Comparison of ENCODE assay signal across 21 mouse cellular contexts in genomic region chr19:32019722-32020121, GRCm38 (mm10).
DNase-seq lines count a peak whose midpoint lies in the region; ATAC-seq and TF ChIP-seq lines count a peak whose summit lies in the region.
"Had no signal": no experiment of that assay in that cellular context is flagged by ENCODE, and none has a peak within 500 bp of the region (broad histone marks: within the 10 kb centered on the region; RNA-seq: fewer than 3 reads in every experiment).

No protein-coding gene starts in this region.

- no peak overlapping the region for H3K27ac ChIP-seq in heart, embryonic 11.5 days (ENCODE audit: low read depth, low read length)
- no peak overlapping the region for H3K27ac ChIP-seq in hindbrain, embryonic 11.5 days (ENCODE audit: low read depth, low read length)
- no peak overlapping the region for H3K27ac ChIP-seq in hindbrain, embryonic 12.5 days
- H3K27ac ChIP-seq in layer of hippocampus, adult 2 months = no peak overlapping the region
- H3K27ac ChIP-seq: embryonic facial prominence, embryonic 13.5 days had no signal

- peak; percentile 49; the same call in 1 of the 2 replicates for ATAC-seq in heart, embryonic 11.5 days (replicated peaks; ENCODE audit: insufficient number of reproducible peaks, low FRiP score, low TSS enrichment)
- no peak for ATAC-seq in hindbrain, embryonic 11.5 days (ENCODE audit: low FRiP score)
- no peak for ATAC-seq in hindbrain, embryonic 12.5 days (ENCODE audit: low FRiP score)
- ATAC-seq: forebrain, embryonic 14.5 days; intestine, embryonic 15.5 days had no signal

- H3K4me2 ChIP-seq in heart, embryonic 11.5 days = 0 out of 2 replicates have a peak overlapping the region, but pooled peaks have one; percentile 9
- no peak overlapping the region for H3K4me2 ChIP-seq in hindbrain, embryonic 11.5 days (replicated peaks; ENCODE audit: low read depth, low read length)
- H3K4me2 ChIP-seq in hindbrain, embryonic 12.5 days (replicated peaks) = no peak overlapping the region
- H3K4me2 ChIP-seq: embryonic facial prominence, embryonic 13.5 days; intestine, embryonic 15.5 days; liver, embryonic 11.5 days had no signal

- no peaks in the 10 kb centered on the region for H3K9me3 ChIP-seq in heart, embryonic 11.5 days (replicated peaks; ENCODE audit: control insufficient read depth, low read length)
- H3K9me3 ChIP-seq in hindbrain, embryonic 11.5 days (ENCODE audit: control insufficient read depth, low read length) = no peaks in the 10 kb centered on the region
- no peaks in the 10 kb centered on the region for H3K9me3 ChIP-seq in hindbrain, embryonic 12.5 days (replicated peaks)
- H3K9me3 ChIP-seq: embryonic facial prominence, embryonic 13.5 days; G1E; intestine, embryonic 15.5 days had no signal

- H3K9ac ChIP-seq in heart, embryonic 11.5 days (ENCODE audit: low read depth, low read length) = no peak overlapping the region
- H3K9ac ChIP-seq in hindbrain, embryonic 11.5 days (ENCODE audit: low read depth, low read length) = no peak overlapping the region
- H3K9ac ChIP-seq in hindbrain, embryonic 12.5 days = no peak overlapping the region
- H3K9ac ChIP-seq: embryonic facial prominence, embryonic 13.5 days; intestine, embryonic 15.5 days had no signal

- H3K4me3 ChIP-seq in heart, embryonic 11.5 days (ENCODE audit: low read depth, low read length) = no peak overlapping the region
- no peak overlapping the region for H3K4me3 ChIP-seq in hindbrain, embryonic 11.5 days (ENCODE audit: low read depth, low read length)
- H3K4me3 ChIP-seq in hindbrain, embryonic 12.5 days = no peak overlapping the region
- H3K4me3 ChIP-seq in layer of hippocampus, adult 2 months = no peak overlapping the region
- H3K4me3 ChIP-seq: embryonic facial prominence, embryonic 13.5 days; intestine, embryonic 15.5 days; megakaryocyte, embryonic 14.5 days had no signal

- no peaks in the 10 kb centered on the region for H3K27me3 ChIP-seq in heart, embryonic 11.5 days (ENCODE audit: control insufficient read depth, insufficient read depth, low read length)
- no peaks in the 10 kb centered on the region for H3K27me3 ChIP-seq in hindbrain, embryonic 11.5 days (ENCODE audit: control insufficient read depth, insufficient read depth, low read length)
- no peaks in the 10 kb centered on the region for H3K27me3 ChIP-seq in hindbrain, embryonic 12.5 days
- H3K27me3 ChIP-seq: embryonic facial prominence, embryonic 13.5 days; intestine, embryonic 15.5 days; megakaryocyte, embryonic 14.5 days had no signal

- DNase-seq in heart, adult 9 months (ENCODE audit: low spot score in 2 of 2) = no peak
- DNase-seq in hindbrain, embryonic 11.5 days (ENCODE audit: low spot score) = peak; percentile 8
- DNase-seq in MN1 (ENCODE audit: low spot score) = peak; percentile 45
- peak; percentile 15 for DNase-seq in embryo, embryonic 9.5 days (ENCODE audit: extremely low spot score)
- no peak for DNase-seq in layer of hippocampus, adult 2 months (ENCODE audit: low spot score in 2 of 2)
- DNase-seq: adrenal gland, postnatal 25 days; cerebellum, adult 11-12 months; cerebellum, postnatal 14 days; gastrocnemius, postnatal 10 days; heart, postnatal 4 days; kidney, postnatal 36 days; lung, adult 2 months; thymus, postnatal 25 days had no signal

- H3K36me3 ChIP-seq in heart, embryonic 11.5 days (ENCODE audit: control insufficient read depth, insufficient read depth, low read length) = peaks cover 4% of the 10 kb centered on the region
- no peaks in the 10 kb centered on the region for H3K36me3 ChIP-seq in hindbrain, embryonic 11.5 days (ENCODE audit: control insufficient read depth, insufficient read depth, low read length)
- H3K36me3 ChIP-seq in hindbrain, embryonic 12.5 days = no peaks in the 10 kb centered on the region
- H3K36me3 ChIP-seq: G1E; intestine, embryonic 15.5 days had no signal

- 13% methylated on average over 8 of the region's 8 CpGs for WGBS in heart, embryonic 11.5 days (ENCODE audit: insufficient replicate concordance)
- 48% methylated on average over 8 of the region's 8 CpGs for WGBS in hindbrain, embryonic 11.5 days
- 53% methylated on average over 8 of the region's 8 CpGs for WGBS in hindbrain, embryonic 12.5 days

- no peak for TF ChIP-seq CTCF in layer of hippocampus, adult 2 months (conservative IDR thresholded peaks at IDR 0.05)

- H3K4me1 ChIP-seq in heart, embryonic 11.5 days (ENCODE audit: control insufficient read depth, insufficient read depth, low read length) = peaks cover 13% of the 10 kb centered on the region
- H3K4me1 ChIP-seq in hindbrain, embryonic 11.5 days (replicated peaks; ENCODE audit: control insufficient read depth, insufficient read depth, low read length) = no peaks in the 10 kb centered on the region
- no peaks in the 10 kb centered on the region; the same call in 1 of the 2 replicates for H3K4me1 ChIP-seq in hindbrain, embryonic 12.5 days
- H3K4me1 ChIP-seq: intestine, embryonic 15.5 days had no signal

Comparison
In these comparisons a context has a peak if more than half of its experiments do, and no peak if none do; other contexts are left out.
1. DNase-seq: peak in hindbrain, embryonic 11.5 days (single experiment), MN1 (single experiment) and embryo, embryonic 9.5 days (single experiment); none in heart, adult 9 months (0 of 2) and layer of hippocampus, adult 2 months (0 of 2).